Comparison of ENCODE assay signal across 20 mouse cellular contexts in the genomic region with DNA sequence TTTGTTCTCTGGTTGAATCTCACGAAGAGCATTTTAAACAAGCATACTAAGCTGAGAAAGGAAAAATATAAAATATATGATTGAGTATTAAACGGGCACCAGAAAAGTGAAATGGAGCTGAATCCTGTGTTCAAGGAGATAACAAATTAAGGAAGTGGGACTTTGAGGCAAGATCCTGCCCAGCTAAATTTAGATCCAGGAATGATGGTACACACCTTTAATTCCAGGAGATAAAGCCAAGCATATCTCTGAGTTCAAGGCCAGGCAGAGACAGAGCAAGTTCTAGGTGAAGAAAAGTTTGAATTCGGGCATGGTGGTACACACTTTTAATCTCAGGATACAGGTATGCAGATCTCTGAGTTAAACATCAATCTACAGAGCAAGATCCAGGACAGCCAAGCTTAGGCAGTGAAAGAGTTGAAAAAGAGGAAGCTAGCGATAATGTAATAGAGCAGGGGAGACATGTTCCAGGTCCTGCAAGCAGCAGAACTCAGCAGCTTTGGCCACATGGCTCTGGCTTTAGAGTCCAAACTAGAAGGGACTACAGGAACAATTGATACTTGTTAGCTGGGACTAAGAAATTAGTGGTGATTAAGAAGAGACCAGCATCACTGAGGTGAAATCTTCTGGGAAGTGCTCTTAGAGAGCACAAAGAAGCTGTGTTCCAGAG.
"Had no signal": no experiment of that assay in that cellular context is flagged by ENCODE, and none has a peak within 500 bp of the region (broad histone marks: within the 10 kb centered on the region; RNA-seq: fewer than 3 reads in every experiment).

No protein-coding gene starts in this region.

- H3K9ac ChIP-seq: liver, embryonic 14.5 days; lung, embryonic 14.5 days; midbrain, embryonic 12.5 days; neural tube, embryonic 13.5 days; neural tube, embryonic 15.5 days had no signal

- H3K27me3 ChIP-seq: midbrain, embryonic 12.5 days; neural tube, embryonic 13.5 days; neural tube, embryonic 15.5 days had no signal

- H3K36me3 ChIP-seq: midbrain, embryonic 10.5 days; midbrain, embryonic 12.5 days; neural tube, embryonic 13.5 days; neural tube, embryonic 15.5 days had no signal

- DNase-seq: lung, adult 18-20 months; lung, embryonic 14.5 days; lung, postnatal 10 days; lung, postnatal 4 days; midbrain, embryonic 14.5 days; retina, postnatal 1 day; right cerebral cortex, adult 18-20 months; right cerebral cortex, postnatal 14 days; right cerebral cortex, postnatal 4 days; spleen, adult 18-20 months; thymus, adult 18-20 months; thymus, postnatal 14 days; thymus, postnatal 4 days had no signal

- H3K4me3 ChIP-seq: midbrain, embryonic 10.5 days; midbrain, embryonic 12.5 days; myocyte; neural tube, embryonic 13.5 days; neural tube, embryonic 15.5 days had no signal

- H3K27ac ChIP-seq: liver, embryonic 14.5 days; midbrain, embryonic 10.5 days; midbrain, embryonic 12.5 days; neural tube, embryonic 13.5 days; neural tube, embryonic 15.5 days had no signal

- H3K4me1 ChIP-seq: midbrain, embryonic 10.5 days; midbrain, embryonic 12.5 days; neural tube, embryonic 13.5 days; neural tube, embryonic 15.5 days had no signal

- ATAC-seq: midbrain, embryonic 16.5 days had no signal
